Mouse (Mus musculus): Measurements from ENCODE around the gene Btbd9. TPM values are rescaled to one million over a fixed set of nuclear protein-coding genes. Genes with fewer than 3 reads are reported as not detected.

Btbd9 gene
- total RNA-seq, 2 experiments from 2014 or later: 110 to 126 TPM

GRCm38 (mm10) chr17:30194629-30195445 lies 381.5 kb downstream of the Btbd9 start:
- intact Hi-C loops (cut with DNase I): no loop called here
- no peak for DNase-seq

- intact Hi-C loops (cut with DNase I): no loop called here
- DNase-seq: no peak
Measured at GRCm38 (mm10) chr17:30194091-30194490, 382.2 kb downstream of the Btbd9 start.

GRCm38 (mm10) chr17:30193615-30194014 lies 382.7 kb downstream of the Btbd9 start:
- no peak for DNase-seq
- intact Hi-C loops (cut with DNase I): no loop called here

GRCm38 (mm10) chr17:30192416-30193005 lies 383.8 kb downstream of the Btbd9 start:
- intact Hi-C loops (cut with DNase I): no loop called here
- no peak for DNase-seq

GRCm38 (mm10) chr17:30191097-30191640 lies 385.1 kb downstream of the Btbd9 start:
- intact Hi-C loops (cut with DNase I): no loop called here
- no peak for DNase-seq

GRCm38 (mm10) chr17:30188031-30188981 lies 388.0 kb downstream of the Btbd9 start:
- intact Hi-C loops (cut with DNase I): no loop called here
- no peak for DNase-seq

GRCm38 (mm10) chr17:30187581-30187980 lies 388.7 kb downstream of the Btbd9 start:
- DNase-seq: no peak
- intact Hi-C loops (cut with DNase I): no loop called here

GRCm38 (mm10) chr17:30187154-30187553 lies 389.1 kb downstream of the Btbd9 start:
- intact Hi-C loops (cut with DNase I): no loop called here
- DNase-seq: no peak

- intact Hi-C loops (cut with DNase I): no loop called here
- no peak for DNase-seq
Measured at GRCm38 (mm10) chr17:30183561-30183960, 392.7 kb downstream of the Btbd9 start.

GRCm38 (mm10) chr17:30182063-30182462 lies 394.2 kb downstream of the Btbd9 start:
- intact Hi-C loops (cut with DNase I): no loop called here
- DNase-seq: no peak

GRCm38 (mm10) chr17:30181554-30181953 lies 394.7 kb downstream of the Btbd9 start:
- DNase-seq: no peak
- intact Hi-C loops (cut with DNase I): no loop called here

- DNase-seq: no peak
Measured at GRCm38 (mm10) chr17:30180197-30180596, 396.1 kb downstream of the Btbd9 start.

GRCm38 (mm10) chr17:30178402-30178801 lies 397.9 kb downstream of the Btbd9 start:
- DNase-seq: peak; percentile 84
- intact Hi-C loops (cut with DNase I): no loop called here

More at GRCm38 (mm10) chr17:30180197-30180596, 396.1 kb downstream of the Btbd9 start:
- intact Hi-C loops (cut with DNase I): no loop called here

- DNase-seq: peak; percentile 92
- intact Hi-C loops (cut with DNase I): no loop called here
Measured at GRCm38 (mm10) chr17:30177435-30177834, 398.9 kb downstream of the Btbd9 start.

Other genes starting within 250 kb of the Btbd9 start
- 1 to 10 TPM; 5.3 to 5.6 TPM for gene Dnah8, start 47.9 kb upstream of the Btbd9 start, total RNA-seq (2021)
- gene Glo1, start 50.4 kb upstream of the Btbd9 start, total RNA-seq (2021): 100 to 1,000 TPM; 107 to 121 TPM

Data from left cerebral cortex, postnatal 4 days (tissue).